Mouse (Mus musculus): Measurements from ENCODE around the gene Btbd6. TPM values are rescaled to one million over a fixed set of nuclear protein-coding genes. Genes with fewer than 3 reads are reported as not detected.

The Btbd6 gene
- polyA plus RNA-seq, 1 experiment: 61.6 TPM

- H3K4me1 ChIP-seq (ENCODE audit: control insufficient read depth, insufficient read depth, low read length): peaks cover 9% of the 10 kb centered on the region
- TF ChIP-seq POLR2A (IDR thresholded peaks at IDR 0.05; ENCODE audit: borderline replicate concordance, insufficient read depth, low read length) (no peak), CTCF (IDR thresholded peaks at IDR 0.05; ENCODE audit: borderline replicate concordance, insufficient read depth, low read depth, low read length) (no peak)
- DNase-seq: no peak
- H3K4me3 ChIP-seq (replicated peaks; ENCODE audit: insufficient read depth, low read depth, low read length): no peak overlapping the region
- no peaks in the 10 kb centered on the region for H3K27me3 ChIP-seq (ENCODE audit: control insufficient read depth, insufficient read depth, low read length)
- no peak overlapping the region for H3K27ac ChIP-seq (ENCODE audit: insufficient read depth, low read length)
These were observed 45.2 kb downstream of the Btbd6 start for GRCm38 (mm10) chr12:113021488-113021887.

GRCm38 (mm10) chr12:113023082-113023481 is 46.8 kb downstream of the Btbd6 start:
- 68% methylated on average over 4 of the region's 4 CpGs for WGBS
- no peak overlapping the region for H3K27ac ChIP-seq (ENCODE audit: insufficient read depth, low read length)
- TF ChIP-seq POLR2A (IDR thresholded peaks at IDR 0.05; ENCODE audit: borderline replicate concordance, insufficient read depth, low read length) (no peak), CTCF (IDR thresholded peaks at IDR 0.05; ENCODE audit: borderline replicate concordance, insufficient read depth, low read depth, low read length) (no peak)
- H3K4me1 ChIP-seq (ENCODE audit: control insufficient read depth, insufficient read depth, low read length): peaks cover 3% of the 10 kb centered on the region; the same call in 1 of the 2 replicates
- H3K4me3 ChIP-seq (replicated peaks; ENCODE audit: insufficient read depth, low read depth, low read length): no peak overlapping the region
- no peak for DNase-seq
- no peaks in the 10 kb centered on the region for H3K27me3 ChIP-seq (ENCODE audit: control insufficient read depth, insufficient read depth, low read length)

- H3K4me3 ChIP-seq (replicated peaks; ENCODE audit: insufficient read depth, low read depth, low read length): no peak overlapping the region
- no peak overlapping the region for H3K27ac ChIP-seq (ENCODE audit: insufficient read depth, low read length)
- DNase-seq: no peak
- WGBS: 97% methylated on average over 1 of the region's 1 CpGs
- peaks cover 22% of the 10 kb centered on the region for H3K4me1 ChIP-seq (ENCODE audit: control insufficient read depth, insufficient read depth, low read length)
- no peaks in the 10 kb centered on the region for H3K27me3 ChIP-seq (ENCODE audit: control insufficient read depth, insufficient read depth, low read length)
- TF ChIP-seq POLR2A (IDR thresholded peaks at IDR 0.05; ENCODE audit: borderline replicate concordance, insufficient read depth, low read length) (no peak), CTCF (IDR thresholded peaks at IDR 0.05; ENCODE audit: borderline replicate concordance, insufficient read depth, low read depth, low read length) (no peak)
These were observed 50.3 kb downstream of the Btbd6 start for GRCm38 (mm10) chr12:113026557-113026956.

- WGBS: 60% methylated on average over 2 of the region's 2 CpGs
These were observed 51.2 kb downstream of the Btbd6 start for GRCm38 (mm10) chr12:113027495-113027894.

GRCm38 (mm10) chr12:113028067-113028466 is 51.8 kb downstream of the Btbd6 start:
- 37% methylated on average over 5 of the region's 5 CpGs for WGBS
- DNase-seq: no peak
- no peak overlapping the region for H3K27ac ChIP-seq (ENCODE audit: insufficient read depth, low read length)
- no peaks in the 10 kb centered on the region for H3K27me3 ChIP-seq (ENCODE audit: control insufficient read depth, insufficient read depth, low read length)
- H3K4me1 ChIP-seq (ENCODE audit: control insufficient read depth, insufficient read depth, low read length): peaks cover 36% of the 10 kb centered on the region
- TF ChIP-seq CTCF (IDR thresholded peaks at IDR 0.05; ENCODE audit: borderline replicate concordance, insufficient read depth, low read depth, low read length) (no peak), POLR2A (IDR thresholded peaks at IDR 0.05; ENCODE audit: borderline replicate concordance, insufficient read depth, low read length) (no peak)
- no peak overlapping the region for H3K4me3 ChIP-seq (replicated peaks; ENCODE audit: insufficient read depth, low read depth, low read length)

More at GRCm38 (mm10) chr12:113027495-113027894, 51.2 kb downstream of the Btbd6 start:
- no peak for DNase-seq
- H3K4me3 ChIP-seq (replicated peaks; ENCODE audit: insufficient read depth, low read depth, low read length): no peak overlapping the region
- no peak overlapping the region for H3K27ac ChIP-seq (ENCODE audit: insufficient read depth, low read length)
- no peak for TF ChIP-seq CTCF (IDR thresholded peaks at IDR 0.05; ENCODE audit: borderline replicate concordance, insufficient read depth, low read depth, low read length)
- no peak for TF ChIP-seq POLR2A (IDR thresholded peaks at IDR 0.05; ENCODE audit: borderline replicate concordance, insufficient read depth, low read length)
- no peaks in the 10 kb centered on the region for H3K27me3 ChIP-seq (ENCODE audit: control insufficient read depth, insufficient read depth, low read length)
- peaks cover 30% of the 10 kb centered on the region for H3K4me1 ChIP-seq (ENCODE audit: control insufficient read depth, insufficient read depth, low read length)

Other genes with a start within 250 kb of the Btbd6 start
- 6.7 and 7.8 TPM in 2 replicates for gene Pld4, start 215.8 kb upstream of the Btbd6 start, polyA plus RNA-seq (2012; rRNA removed)
- 11.0 and 14.7 TPM in 2 replicates for gene Ahnak2, start 173.8 kb upstream of the Btbd6 start, polyA plus RNA-seq (2012; rRNA removed)
- gene Clba1, start 167.5 kb upstream of the Btbd6 start, polyA plus RNA-seq (2012; rRNA removed): 6.5 and 7.6 TPM in 2 replicates
- gene Cdca4, start 147.1 kb upstream of the Btbd6 start, polyA plus RNA-seq (2012; rRNA removed): 9.3 and 9.8 TPM in 2 replicates
- gene Gpr132, start 108.3 kb upstream of the Btbd6 start, polyA plus RNA-seq (2012; rRNA removed): 0.05 and 0.08 TPM in 2 replicates
- gene Jag2, start 46.7 kb upstream of the Btbd6 start, polyA plus RNA-seq (2012; rRNA removed): 23.0 and 24.4 TPM in 2 replicates
- gene Nudt14, start 34.4 kb upstream of the Btbd6 start, polyA plus RNA-seq (2012; rRNA removed): 23.8 and 24.2 TPM in 2 replicates
- gene Brf1, start 24.2 kb downstream of the Btbd6 start, polyA plus RNA-seq (2012; rRNA removed): 52.0 and 52.4 TPM in 2 replicates
- 136 and 151 TPM in 2 replicates for gene Pacs2, start 38.0 kb downstream of the Btbd6 start, polyA plus RNA-seq (2012; rRNA removed)
- gene Tex22, start 98.0 kb downstream of the Btbd6 start, polyA plus RNA-seq (2012; rRNA removed): 0.25 and 0.30 TPM in 2 replicates
- 60.4 and 61.4 TPM in 2 replicates for gene Mta1, start 121.8 kb downstream of the Btbd6 start, polyA plus RNA-seq (2012; rRNA removed)
- gene Crip2, start 163.8 kb downstream of the Btbd6 start, polyA plus RNA-seq (2012; rRNA removed): 66.2 and 67.0 TPM in 2 replicates
- gene Crip1, start 169.8 kb downstream of the Btbd6 start, polyA plus RNA-seq (2012; rRNA removed): 44.5 and 55.5 TPM in 2 replicates
- 1.1 and 1.6 TPM in 2 replicates for gene Tedc1, start 179.9 kb downstream of the Btbd6 start, polyA plus RNA-seq (2012; rRNA removed)
- gene Tmem121, start 209.4 kb downstream of the Btbd6 start, polyA plus RNA-seq (2012; rRNA removed): 30.9 and 31.3 TPM in 2 replicates

All from cerebellum, adult 2 months (tissue).